Mouse (Mus musculus) hindbrain, embryonic 10.5 days (tissue): ENCODE measurements at regions not wholly inside any gene's neighbourhood (a gene's known extent, or its start where the extent isn't known, plus 50 kb on each side); places are given as distances from the start of the nearest gene placed in this dataset.

Experiments
- DNase-seq: peaks from one replicate; pipeline ENCODE4 v3.0.0-alpha.2; 2017; ENCODE audit warnings: low spot score
- H3K27ac ChIP-seq: fragments of 300-500 bp; sonication (generic); 2 replicates; pipeline ENCODE4 v1.5.1; 2016; ENCODE audit warnings: mild to moderate bottlenecking, moderate library complexity
- H3K27me3 ChIP-seq: fragments of 300-500 bp; sonication (generic); 2 replicates; pipeline ENCODE4 v1.6.1; 2016; ENCODE audit warnings: mild to moderate bottlenecking; ENCODE audit not compliant: poor library complexity, insufficient read depth, severe bottlenecking
- H3K36me3 ChIP-seq: fragments of 300-500 bp; sonication (generic); 2 replicates; pipeline ENCODE4 v1.6.1; 2016; ENCODE audit warnings: mild to moderate bottlenecking, moderate library complexity
- H3K4me1 ChIP-seq: fragments of 300-500 bp; sonication (generic); replicated peaks from 2 replicates; pipeline ENCODE4 v1.6.1; 2016; ENCODE audit warnings: mild to moderate bottlenecking
- H3K4me3 ChIP-seq: fragments of 300-500 bp; sonication (generic); 2 replicates; pipeline ENCODE4 v1.5.1; 2016; ENCODE audit warnings: mild to moderate bottlenecking, moderate library complexity
- H3K9me3 ChIP-seq: fragments of 300-500 bp; sonication (generic); 2 replicates; pipeline ENCODE4 v1.6.1; 2016; ENCODE audit warnings: mild to moderate bottlenecking, moderate library complexity
- WGBS: fragments of 180-500 bp; shearing (Covaris S2); methylation state at CpG from one replicate; pipeline ENCODE4 v1.1.7; 2016; 5-methylcytosine and 5-hydroxymethylcytosine counted together

GRCm38 (mm10) chr13:107394451-107394850, 372.5 kb upstream of the Kif2a start:
- no peak for DNase-seq
- H3K27ac ChIP-seq: no peak overlapping the region
- no peaks in the 10 kb centered on the region for H3K9me3 ChIP-seq
- no peaks in the 10 kb centered on the region; the same call in 1 of the 2 replicates for H3K4me1 ChIP-seq
- H3K27me3 ChIP-seq: no peaks in the 10 kb centered on the region
- H3K4me3 ChIP-seq: no peak overlapping the region
- no peaks in the 10 kb centered on the region for H3K36me3 ChIP-seq
- WGBS: 85% methylated on average over 1 of the region's 1 CpGs

GRCm38 (mm10) chr13:107389535-107390150, 367.7 kb upstream of the Kif2a start:
- Histone ChIP-seq H3K27ac (no peak overlapping the region), H3K9me3 (no peaks in the 10 kb centered on the region), H3K27me3 (no peaks in the 10 kb centered on the region), H3K4me3 (no peak overlapping the region), H3K36me3 (no peaks in the 10 kb centered on the region), H3K4me1 (no peaks in the 10 kb centered on the region)
- no peak for DNase-seq
- WGBS: 88% methylated on average over 4 of the region's 4 CpGs

DNA sequence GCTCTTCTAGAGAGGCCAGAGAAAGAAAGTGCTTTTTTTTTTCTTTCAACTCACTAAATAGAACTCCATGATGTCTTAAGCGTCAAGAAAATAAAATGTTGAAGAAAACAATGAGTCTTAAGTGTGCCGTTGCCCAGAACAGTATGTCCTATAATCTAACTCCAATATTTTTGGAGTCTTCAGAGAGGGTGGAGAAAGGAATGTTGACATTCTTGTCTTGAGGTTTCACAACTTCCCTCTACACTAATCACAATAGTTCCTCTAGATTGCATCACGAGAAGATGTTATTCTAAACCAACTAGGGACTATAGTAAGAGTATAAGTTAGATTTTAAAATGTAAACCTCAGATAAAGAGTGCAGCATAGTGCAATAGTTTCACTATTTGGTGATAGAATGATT, 367.1 kb upstream of the Kif2a start:
- H3K27ac ChIP-seq: no peak overlapping the region

DNA sequence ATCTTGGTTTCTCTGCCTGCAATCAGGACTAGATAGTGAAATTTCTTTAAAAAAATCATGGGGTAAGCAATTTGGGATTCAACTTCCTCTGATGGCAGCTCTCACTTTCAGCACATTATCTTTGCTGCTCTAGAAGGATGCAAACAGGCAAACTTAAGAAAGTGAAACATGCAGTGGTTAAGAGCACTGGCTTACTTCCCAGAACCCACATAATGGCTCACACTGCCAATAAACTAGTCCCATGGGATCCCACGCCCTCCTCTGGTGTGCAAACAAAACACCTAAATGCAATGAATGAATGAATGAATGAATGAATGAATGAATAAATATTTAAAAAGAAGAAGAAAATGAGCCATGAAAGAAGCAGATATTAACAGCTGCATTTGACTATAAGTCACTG, 356.1 kb upstream of the Kif2a start:
- no peak overlapping the region for H3K4me3 ChIP-seq
- H3K27me3 ChIP-seq: no peaks in the 10 kb centered on the region
- H3K27ac ChIP-seq: no peak overlapping the region
- no peaks in the 10 kb centered on the region for H3K4me1 ChIP-seq
- 93% methylated on average over 1 of the region's 1 CpGs for WGBS
- H3K9me3 ChIP-seq: no peaks in the 10 kb centered on the region
- DNase-seq: no peak
- no peaks in the 10 kb centered on the region for H3K36me3 ChIP-seq

More for the DNA sequence above, 367.1 kb upstream of the Kif2a start:
- no peak for DNase-seq
- whole genome bisulfite sequencing: 83% methylated on average over 3 of the region's 3 CpGs
- Histone ChIP-seq H3K27me3 (no peaks in the 10 kb centered on the region), H3K9me3 (no peaks in the 10 kb centered on the region), H3K36me3 (no peaks in the 10 kb centered on the region), H3K4me3 (no peak overlapping the region), H3K4me1 (no peaks in the 10 kb centered on the region)

- Histone ChIP-seq H3K4me3 (no peak overlapping the region), H3K4me1 (peaks cover 4% of the 10 kb centered on the region), H3K9me3 (no peaks in the 10 kb centered on the region), H3K36me3 (no peaks in the 10 kb centered on the region), H3K27me3 (no peaks in the 10 kb centered on the region), H3K27ac (no peak overlapping the region)
- DNase-seq: no peak
- WGBS: 85% methylated on average over 3 of the region's 3 CpGs
Observed at GRCm38 (mm10) chr13:107372666-107373065, 350.7 kb upstream of the Kif2a start.

GRCm38 (mm10) chr13:107371616-107372582, 350.0 kb upstream of the Kif2a start:
- no peak for DNase-seq
- whole genome bisulfite sequencing: 44% methylated on average over 17 of the region's 17 CpGs

DNA sequence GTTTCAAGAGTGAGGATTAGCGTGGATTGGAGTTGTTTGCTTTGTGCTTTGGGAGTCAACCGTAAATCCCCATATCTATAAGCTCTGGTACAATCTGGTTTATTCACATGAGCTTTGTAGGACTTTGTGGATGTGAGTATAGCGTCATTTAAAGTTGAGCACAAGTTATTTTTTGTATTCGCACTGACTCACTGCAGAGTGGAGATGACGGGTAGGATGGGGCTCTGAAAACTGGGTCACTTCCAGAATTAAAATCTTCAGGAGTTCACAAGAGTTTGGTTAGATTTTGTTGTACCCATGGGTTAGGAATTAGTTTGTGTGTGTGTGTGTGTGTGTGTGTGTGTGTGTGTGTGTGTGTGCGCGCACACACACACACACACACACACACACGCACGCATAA, 345.7 kb upstream of the Kif2a start:
- Histone ChIP-seq H3K9me3 (no peaks in the 10 kb centered on the region), H3K27me3 (no peaks in the 10 kb centered on the region), H3K4me1 (peaks cover 4% of the 10 kb centered on the region), H3K36me3 (no peaks in the 10 kb centered on the region), H3K4me3 (no peak overlapping the region), H3K27ac (no peak overlapping the region)
- 92% methylated on average over 9 of the region's 9 CpGs for WGBS
- DNase-seq: no peak

More at GRCm38 (mm10) chr13:107371616-107372582, 350.0 kb upstream of the Kif2a start:
- no peaks in the 10 kb centered on the region for H3K9me3 ChIP-seq
- H3K4me3 ChIP-seq: no peak overlapping the region
- no peak overlapping the region for H3K27ac ChIP-seq
- H3K36me3 ChIP-seq: no peaks in the 10 kb centered on the region
- peaks cover 4% of the 10 kb centered on the region for H3K4me1 ChIP-seq
- no peaks in the 10 kb centered on the region for H3K27me3 ChIP-seq

DNA sequence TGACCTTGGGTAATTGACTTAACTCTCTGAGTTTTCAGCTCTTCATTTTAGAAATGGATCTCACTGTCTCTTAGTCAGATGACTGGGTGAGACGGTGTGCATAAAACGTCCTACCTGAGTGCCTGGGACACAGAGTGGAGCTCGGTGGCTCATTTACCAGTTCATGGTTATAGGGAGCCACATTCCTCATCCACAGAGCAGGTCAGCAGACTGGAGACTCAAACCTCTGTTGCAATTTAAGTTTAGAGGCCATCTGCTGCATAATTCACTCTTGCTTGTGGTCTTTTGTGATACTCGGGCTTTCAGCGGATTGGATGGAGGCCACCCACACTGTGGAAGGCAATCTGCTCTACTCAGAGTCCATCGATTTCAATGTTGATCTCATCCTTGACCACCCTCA, 343.8 kb upstream of the Kif2a start:
- no peaks in the 10 kb centered on the region for H3K9me3 ChIP-seq
- H3K36me3 ChIP-seq: no peaks in the 10 kb centered on the region
- H3K27ac ChIP-seq: no peak overlapping the region
- H3K4me1 ChIP-seq: peaks cover 5% of the 10 kb centered on the region; the same call in 1 of the 2 replicates
- DNase-seq: no peak
- H3K27me3 ChIP-seq: no peaks in the 10 kb centered on the region
- no peak overlapping the region for H3K4me3 ChIP-seq
- 86% methylated on average over 6 of the region's 6 CpGs for WGBS

GRCm38 (mm10) chr13:107365241-107365640, 343.3 kb upstream of the Kif2a start:
- H3K4me1 ChIP-seq: peaks cover 5% of the 10 kb centered on the region; the same call in 1 of the 2 replicates
- no peak overlapping the region for H3K27ac ChIP-seq
- H3K9me3 ChIP-seq: no peaks in the 10 kb centered on the region
- no peaks in the 10 kb centered on the region for H3K27me3 ChIP-seq
- no peaks in the 10 kb centered on the region for H3K36me3 ChIP-seq
- 80% methylated on average over 7 of the region's 7 CpGs for WGBS
- no peak for DNase-seq
- H3K4me3 ChIP-seq: no peak overlapping the region

DNA sequence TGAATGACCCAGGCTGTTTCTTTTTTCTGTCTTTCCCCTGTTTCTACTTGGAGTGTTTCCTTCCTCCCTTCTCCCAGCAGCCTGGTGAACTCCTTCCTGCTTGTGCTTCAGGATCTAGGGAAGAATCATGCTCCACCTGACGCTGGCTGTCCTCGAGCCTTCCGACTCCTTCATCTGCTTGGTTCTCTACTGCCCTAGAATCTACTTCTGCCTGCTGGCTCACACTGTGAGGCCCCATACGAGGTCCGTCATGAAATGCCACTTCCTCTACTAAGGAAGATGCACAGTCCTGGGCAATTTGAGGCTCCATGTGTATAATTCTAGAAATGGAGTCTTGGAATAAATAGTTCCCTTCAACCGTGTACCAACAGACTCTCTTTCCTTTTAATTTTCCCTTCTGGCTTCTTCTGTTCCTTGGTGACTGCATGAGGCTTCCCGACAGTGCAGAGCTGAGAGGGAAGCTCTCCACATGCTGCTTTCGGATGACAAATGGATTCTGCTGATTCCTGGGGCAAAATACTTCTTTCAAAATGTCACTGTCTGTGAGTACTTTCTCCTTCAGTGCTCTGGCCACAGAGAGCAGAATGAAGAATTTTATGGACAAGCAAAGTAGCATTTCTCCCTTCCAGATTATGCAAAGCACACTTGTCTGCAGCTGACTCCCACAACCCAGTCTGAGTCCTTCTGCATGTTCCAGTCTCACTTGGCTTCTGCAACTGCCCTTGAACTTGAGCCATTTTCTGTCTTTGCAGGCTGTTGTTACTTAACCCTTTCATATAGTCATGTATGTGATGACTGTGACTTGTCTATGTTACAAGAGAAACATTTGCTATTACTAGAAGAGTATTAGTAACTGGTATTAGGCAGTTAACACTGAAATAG, 341.1 kb upstream of the Kif2a start:
- peaks cover 5% of the 10 kb centered on the region; the same call in 1 of the 2 replicates for H3K4me1 ChIP-seq
- 84% methylated on average over 8 of the region's 8 CpGs for WGBS
- H3K9me3 ChIP-seq: no peaks in the 10 kb centered on the region
- H3K27me3 ChIP-seq: no peaks in the 10 kb centered on the region
- H3K27ac ChIP-seq: no peak overlapping the region
- H3K4me3 ChIP-seq: no peak overlapping the region
- DNase-seq: no peak
- H3K36me3 ChIP-seq: no peaks in the 10 kb centered on the region

GRCm38 (mm10) chr13:107340802-107341364, 319.0 kb upstream of the Kif2a start:
- Histone ChIP-seq H3K4me1 (no peaks in the 10 kb centered on the region), H3K27ac (no peak overlapping the region), H3K9me3 (no peaks in the 10 kb centered on the region), H3K36me3 (no peaks in the 10 kb centered on the region), H3K4me3 (no peak overlapping the region), H3K27me3 (no peaks in the 10 kb centered on the region)
- no peak for DNase-seq
- WGBS: 85% methylated on average over 11 of the region's 11 CpGs

DNA sequence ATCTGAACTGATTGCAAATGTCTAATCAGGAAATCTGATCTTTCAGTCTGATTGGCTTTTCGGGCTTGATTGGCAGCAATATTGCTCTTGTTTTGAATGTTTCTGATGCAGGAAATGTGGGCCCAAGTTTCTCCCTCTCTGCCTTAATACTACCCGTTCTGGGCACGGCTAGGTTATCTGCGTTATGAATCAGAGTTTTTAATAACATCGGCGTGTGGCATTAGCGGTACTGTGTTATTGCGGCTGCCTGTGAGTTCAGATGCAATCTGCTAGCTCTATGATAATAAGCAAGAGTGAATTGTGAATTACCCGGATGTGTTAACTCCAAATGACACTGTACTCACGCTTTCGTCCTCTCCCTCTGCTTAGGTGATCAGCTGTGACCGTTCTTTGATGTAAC, 316.2 kb upstream of the Kif2a start:
- H3K9me3 ChIP-seq: no peaks in the 10 kb centered on the region
- H3K27me3 ChIP-seq: no peaks in the 10 kb centered on the region
- H3K27ac ChIP-seq: no peak overlapping the region
- 93% methylated on average over 12 of the region's 12 CpGs for WGBS
- H3K4me1 ChIP-seq: no peaks in the 10 kb centered on the region
- no peaks in the 10 kb centered on the region for H3K36me3 ChIP-seq
- no peak overlapping the region for H3K4me3 ChIP-seq
- DNase-seq: no peak
